Mouse (Mus musculus) CD8-positive naive resting alpha-beta T cell, adult 2 months (primary cell): ENCODE data around the gene Arl15.

Source experiments
- DNase-seq, 2 experiments: peaks; one replicate each; pipeline ENCODE4 v3.0.0; 2022; ENCODE audit warnings: low read depth in 2 of 2, low spot score in 2 of 2

Arl15 gene

DNA sequence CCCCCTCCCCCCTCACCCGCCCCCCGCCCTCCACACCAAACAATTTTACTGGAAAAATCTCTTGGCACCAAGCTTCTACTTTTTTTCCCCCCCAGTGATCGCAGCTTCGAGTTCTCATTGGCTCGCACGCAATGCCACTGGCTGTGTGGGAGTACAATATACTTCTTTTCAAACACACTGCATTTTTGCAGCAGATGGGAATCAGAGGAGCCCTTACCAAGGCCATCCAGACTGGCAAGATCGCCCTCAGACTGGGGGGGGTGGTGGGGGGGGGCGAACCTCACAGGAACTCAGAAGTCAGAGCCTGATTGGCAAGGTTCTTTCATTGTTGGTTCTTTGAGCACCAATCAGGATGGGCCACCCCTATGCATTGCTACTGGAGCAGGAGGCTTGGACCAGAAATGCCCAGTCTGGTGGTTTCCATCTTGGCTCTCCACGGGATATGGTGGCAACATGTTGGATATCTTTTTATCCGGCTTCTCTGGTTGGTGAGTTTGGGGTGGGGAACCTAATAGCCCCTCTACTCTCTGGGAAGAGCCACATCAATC, 404.0 kb downstream of the Arl15 start:
- DNase-seq = no peak

DNA sequence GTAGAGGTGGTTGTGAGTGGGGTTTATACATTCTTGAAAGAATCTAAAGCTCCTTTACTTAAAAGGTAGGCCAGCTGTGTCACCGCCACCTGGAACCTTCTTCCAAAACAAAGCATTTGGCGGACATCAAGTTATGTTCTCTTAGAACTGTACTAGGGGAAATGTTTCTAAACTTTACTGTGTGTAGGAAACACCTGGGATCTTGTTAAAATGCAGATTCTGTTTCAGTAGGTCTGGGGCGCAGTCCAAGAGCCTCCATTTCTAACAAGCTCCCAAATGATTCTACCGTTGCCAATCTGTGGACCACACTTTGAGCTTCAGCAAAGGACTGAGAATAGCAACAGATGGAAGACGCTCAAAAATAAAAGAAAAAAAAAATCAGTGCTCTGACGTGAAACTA, 405.4 kb downstream of the Arl15 start:
- DNase-seq = no peak

DNA sequence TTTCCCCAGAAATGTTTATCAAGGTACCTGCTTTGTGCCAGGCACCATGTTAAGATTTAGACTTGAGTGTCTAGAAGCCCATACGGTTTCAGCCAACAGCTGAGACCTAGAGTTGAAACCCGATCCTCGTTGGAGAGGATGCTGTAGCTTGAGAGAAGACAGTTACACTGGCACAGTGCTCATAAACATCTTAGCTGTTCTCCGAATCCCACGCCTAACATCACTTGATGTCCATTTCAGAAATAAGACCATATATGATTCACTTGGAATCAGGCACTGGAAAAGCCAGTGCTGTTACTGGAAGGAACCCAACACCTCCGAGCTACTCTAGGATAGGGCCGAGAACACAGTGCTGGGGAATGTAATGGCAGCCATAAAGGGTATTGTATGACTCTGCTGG, 406.2 kb downstream of the Arl15 start:
- DNase-seq = no peak

DNA sequence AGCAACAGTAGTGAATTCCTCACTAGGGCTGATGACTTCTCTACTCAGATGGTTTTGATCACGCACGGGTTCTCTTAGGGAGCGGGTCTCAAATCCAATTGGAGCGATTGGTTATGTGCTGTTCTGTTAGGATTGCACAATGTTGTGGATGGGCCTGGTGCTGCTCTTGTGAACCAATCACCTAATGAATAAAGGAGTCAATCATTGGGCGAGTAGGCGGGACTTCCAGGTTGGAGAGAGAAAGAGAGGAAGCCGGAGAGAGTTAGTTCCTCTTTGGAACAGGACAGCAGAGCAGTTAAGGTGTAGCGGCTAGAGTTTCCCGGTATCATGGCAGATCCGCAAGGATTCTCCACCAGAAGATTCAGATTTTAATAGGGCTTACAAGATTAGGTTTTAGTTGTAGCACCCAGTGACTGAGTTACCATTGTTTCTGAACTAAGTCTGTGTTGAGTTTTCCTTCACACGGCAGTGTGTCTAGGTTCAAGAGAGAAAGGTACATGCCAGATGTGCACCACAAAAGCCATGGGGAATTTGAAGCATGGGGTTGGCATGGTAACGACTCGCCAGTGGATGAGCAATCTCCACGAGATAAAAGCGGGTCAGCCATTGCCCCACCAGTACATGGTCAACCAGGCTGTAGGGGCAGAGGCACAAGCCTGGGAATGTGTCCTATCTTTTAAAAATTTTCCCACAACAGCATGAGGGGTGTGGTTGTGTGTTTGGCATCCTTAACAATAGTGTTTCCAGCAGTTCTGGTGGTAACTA, 408.7 kb downstream of the Arl15 start:
- no peak for DNase-seq
